Mouse (Mus musculus): ENCODE measurements around the gene Rab30. TPM values are rescaled to one million over a fixed set of nuclear protein-coding genes. Genes with fewer than 3 reads are reported as not detected.
A peak's percentile ranks its signal among the peaks of the same experiment; 100 is the strongest.

Gene Rab30
- polyA plus RNA-seq, 1 experiment from 2014 or later = 8.3 TPM

- H3K4me1 ChIP-seq (ENCODE audit: control insufficient read depth, insufficient read depth, low read length) = peaks cover 12% of the 10 kb centered on the region
- no peaks in the 10 kb centered on the region for H3K9me3 ChIP-seq (replicated peaks; ENCODE audit: control insufficient read depth, low read length)
- H3K4me3 ChIP-seq (ENCODE audit: low read depth, low read length) = no peak overlapping the region
- ATAC-seq (replicated peaks; ENCODE audit: insufficient number of reproducible peaks, low FRiP score, low TSS enrichment) = no peak
- 37% methylated on average over 4 of the region's 4 CpGs for WGBS (ENCODE audit: insufficient replicate concordance)
- peak overlapping the region; percentile 61; the same call in 1 of the 2 replicates for H3K9ac ChIP-seq (ENCODE audit: low read depth, low read length)
- 0 out of 2 replicates have a peak overlapping the region, but pooled peaks have one; percentile 55 for H3K27ac ChIP-seq (ENCODE audit: low read depth, low read length)
- H3K27me3 ChIP-seq (ENCODE audit: control insufficient read depth, insufficient read depth, low read length) = no peaks in the 10 kb centered on the region
- no peaks in the 10 kb centered on the region for H3K36me3 ChIP-seq (ENCODE audit: control insufficient read depth, insufficient read depth, low read length)
- peak overlapping the region; percentile 63 for H3K4me2 ChIP-seq
These were observed 35.2 kb downstream of the Rab30 start for GRCm38 (mm10) chr7:92776647-92777046.

- Histone ChIP-seq H3K36me3 (ENCODE audit: control insufficient read depth, insufficient read depth, low read length) (no peaks in the 10 kb centered on the region), H3K4me1 (ENCODE audit: control insufficient read depth, insufficient read depth, low read length) (peaks cover 12% of the 10 kb centered on the region), H3K27ac (ENCODE audit: low read depth, low read length) (peak overlapping the region; percentile 55), H3K9me3 (replicated peaks; ENCODE audit: control insufficient read depth, low read length) (no peaks in the 10 kb centered on the region), H3K4me2 (peak overlapping the region; percentile 63), H3K27me3 (ENCODE audit: control insufficient read depth, insufficient read depth, low read length) (no peaks in the 10 kb centered on the region), H3K4me3 (ENCODE audit: low read depth, low read length) (peak overlapping the region; percentile 19; the same call in 1 of the 2 replicates), H3K9ac (ENCODE audit: low read depth, low read length) (peak overlapping the region; percentile 61)
- WGBS (ENCODE audit: insufficient replicate concordance) = 31% methylated on average over 17 of the region's 17 CpGs
- peak; percentile 31; the same call in 1 of the 2 replicates for ATAC-seq (replicated peaks; ENCODE audit: insufficient number of reproducible peaks, low FRiP score, low TSS enrichment)
These were observed 35.9 kb downstream of the Rab30 start for GRCm38 (mm10) chr7:92777108-92777973.

- Histone ChIP-seq H3K4me1 (ENCODE audit: control insufficient read depth, insufficient read depth, low read length) (peaks cover 12% of the 10 kb centered on the region), H3K9me3 (replicated peaks; ENCODE audit: control insufficient read depth, low read length) (no peaks in the 10 kb centered on the region), H3K36me3 (ENCODE audit: control insufficient read depth, insufficient read depth, low read length) (no peaks in the 10 kb centered on the region), H3K27me3 (ENCODE audit: control insufficient read depth, insufficient read depth, low read length) (no peaks in the 10 kb centered on the region), H3K27ac (ENCODE audit: low read depth, low read length) (no peak overlapping the region), H3K4me3 (ENCODE audit: low read depth, low read length) (no peak overlapping the region), H3K9ac (ENCODE audit: low read depth, low read length) (no peak overlapping the region), H3K4me2 (no peak overlapping the region)
- WGBS (ENCODE audit: insufficient replicate concordance) = 65% methylated on average over 2 of the region's 2 CpGs
- no peak for ATAC-seq (replicated peaks; ENCODE audit: insufficient number of reproducible peaks, low FRiP score, low TSS enrichment)
These were observed 37.7 kb downstream of the Rab30 start for GRCm38 (mm10) chr7:92779058-92779457.

DNA sequence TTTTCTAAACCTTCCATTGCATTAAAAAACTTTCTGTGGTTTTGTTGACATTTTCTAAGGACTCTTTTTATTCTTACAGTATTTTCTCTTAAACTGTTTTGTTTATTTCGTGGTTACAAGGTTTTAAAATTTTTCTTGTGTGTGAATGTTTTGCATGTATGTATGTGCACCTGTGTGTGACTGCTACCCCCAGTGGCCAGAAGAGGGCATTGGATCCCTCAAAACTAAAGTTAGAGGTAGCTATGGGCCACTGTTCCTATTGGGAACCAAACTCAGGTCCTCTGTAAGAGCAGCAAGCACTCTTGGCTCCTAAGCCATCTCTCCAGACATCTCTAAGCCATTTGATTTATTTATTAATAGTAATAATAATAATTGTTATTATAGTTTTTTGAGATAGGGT is 40.0 kb downstream of the Rab30 start:
- no peak overlapping the region for H3K4me2 ChIP-seq
- no peak overlapping the region for H3K27ac ChIP-seq (ENCODE audit: low read depth, low read length)
- no peak overlapping the region for H3K9ac ChIP-seq (ENCODE audit: low read depth, low read length)
- H3K27me3 ChIP-seq (ENCODE audit: control insufficient read depth, insufficient read depth, low read length) = no peaks in the 10 kb centered on the region
- H3K4me3 ChIP-seq (ENCODE audit: low read depth, low read length) = no peak overlapping the region
- H3K36me3 ChIP-seq (ENCODE audit: control insufficient read depth, insufficient read depth, low read length) = no peaks in the 10 kb centered on the region
- 63% methylated on average over 1 of the region's 1 CpGs for WGBS (ENCODE audit: insufficient replicate concordance)
- ATAC-seq (replicated peaks; ENCODE audit: insufficient number of reproducible peaks, low FRiP score, low TSS enrichment) = no peak
- H3K4me1 ChIP-seq (ENCODE audit: control insufficient read depth, insufficient read depth, low read length) = peaks cover 12% of the 10 kb centered on the region
- no peaks in the 10 kb centered on the region for H3K9me3 ChIP-seq (replicated peaks; ENCODE audit: control insufficient read depth, low read length)

DNA sequence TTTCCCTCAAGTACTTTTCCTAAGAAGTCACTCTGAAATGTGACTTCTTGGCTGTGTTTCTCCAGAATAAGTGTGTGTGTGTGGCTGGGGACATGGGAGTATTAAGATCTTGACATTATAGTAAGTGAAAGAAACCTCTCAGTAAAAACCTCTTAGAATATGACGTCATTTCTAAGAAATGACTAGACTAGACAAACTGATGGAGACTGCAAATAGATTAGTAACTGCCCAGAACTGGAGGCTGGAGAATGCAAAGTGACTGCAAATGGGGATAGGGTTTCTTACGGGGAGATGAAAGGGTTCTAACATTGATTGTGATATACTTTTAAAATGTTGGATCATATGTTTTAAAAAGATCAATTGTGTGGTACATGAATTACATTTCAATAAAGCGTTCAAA is 40.5 kb downstream of the Rab30 start:
- WGBS (ENCODE audit: insufficient replicate concordance) = 75% methylated on average over 3 of the region's 3 CpGs
- H3K36me3 ChIP-seq (ENCODE audit: control insufficient read depth, insufficient read depth, low read length) = no peaks in the 10 kb centered on the region
- ATAC-seq (replicated peaks; ENCODE audit: insufficient number of reproducible peaks, low FRiP score, low TSS enrichment) = no peak
- H3K4me1 ChIP-seq (ENCODE audit: control insufficient read depth, insufficient read depth, low read length) = peaks cover 7% of the 10 kb centered on the region
- H3K9ac ChIP-seq (ENCODE audit: low read depth, low read length) = no peak overlapping the region
- H3K27me3 ChIP-seq (ENCODE audit: control insufficient read depth, insufficient read depth, low read length) = no peaks in the 10 kb centered on the region
- H3K4me2 ChIP-seq = no peak overlapping the region
- H3K4me3 ChIP-seq (ENCODE audit: low read depth, low read length) = no peak overlapping the region
- H3K9me3 ChIP-seq (replicated peaks; ENCODE audit: control insufficient read depth, low read length) = no peaks in the 10 kb centered on the region
- no peak overlapping the region for H3K27ac ChIP-seq (ENCODE audit: low read depth, low read length)

GRCm38 (mm10) chr7:92782511-92782910 is 41.1 kb downstream of the Rab30 start:
- H3K4me1 ChIP-seq (ENCODE audit: control insufficient read depth, insufficient read depth, low read length) = peaks cover 2% of the 10 kb centered on the region; the same call in 1 of the 2 replicates
- H3K4me2 ChIP-seq = no peak overlapping the region
- no peak for ATAC-seq (replicated peaks; ENCODE audit: insufficient number of reproducible peaks, low FRiP score, low TSS enrichment)
- H3K27me3 ChIP-seq (ENCODE audit: control insufficient read depth, insufficient read depth, low read length) = no peaks in the 10 kb centered on the region
- H3K4me3 ChIP-seq (ENCODE audit: low read depth, low read length) = no peak overlapping the region
- no peak overlapping the region for H3K9ac ChIP-seq (ENCODE audit: low read depth, low read length)
- H3K27ac ChIP-seq (ENCODE audit: low read depth, low read length) = no peak overlapping the region
- H3K9me3 ChIP-seq (replicated peaks; ENCODE audit: control insufficient read depth, low read length) = no peaks in the 10 kb centered on the region
- WGBS (ENCODE audit: insufficient replicate concordance) = 81% methylated on average over 9 of the region's 9 CpGs
- no peaks in the 10 kb centered on the region for H3K36me3 ChIP-seq (ENCODE audit: control insufficient read depth, insufficient read depth, low read length)

DNA sequence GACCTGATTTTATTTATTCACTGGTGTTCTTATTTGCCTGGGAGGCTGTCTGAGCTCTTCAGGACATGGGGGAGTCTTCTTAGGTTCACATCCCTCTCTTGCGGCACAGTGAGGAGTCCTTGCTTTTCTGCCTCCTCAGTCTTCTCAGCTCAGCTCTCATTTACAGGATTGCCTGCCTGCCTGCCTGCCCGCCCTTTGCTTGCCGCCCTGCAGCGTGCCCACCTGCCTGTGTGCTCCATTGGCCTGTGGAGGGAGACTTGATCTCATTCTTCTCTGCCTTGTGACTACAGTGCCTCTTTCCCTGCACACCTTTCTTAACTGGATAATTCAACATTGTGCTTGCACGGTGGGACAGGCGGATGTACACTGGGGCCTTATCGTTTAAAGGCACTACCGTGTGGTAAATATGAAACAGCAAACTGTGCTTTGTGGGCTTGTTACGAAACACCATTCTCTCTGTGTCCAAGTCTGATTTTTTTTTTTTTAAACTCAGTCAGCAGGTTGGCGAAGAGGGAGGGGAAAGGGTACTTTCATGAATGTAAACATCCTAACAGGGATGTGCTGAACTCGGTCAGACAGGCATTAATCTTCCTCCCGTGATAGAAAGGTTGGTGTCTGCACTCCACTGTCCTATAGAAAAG is 41.9 kb downstream of the Rab30 start:
- H3K36me3 ChIP-seq (ENCODE audit: control insufficient read depth, insufficient read depth, low read length) = no peaks in the 10 kb centered on the region
- H3K4me1 ChIP-seq (ENCODE audit: control insufficient read depth, insufficient read depth, low read length) = no peaks in the 10 kb centered on the region
- no peak overlapping the region for H3K27ac ChIP-seq (ENCODE audit: low read depth, low read length)
- no peak overlapping the region for H3K4me2 ChIP-seq
- no peaks in the 10 kb centered on the region for H3K27me3 ChIP-seq (ENCODE audit: control insufficient read depth, insufficient read depth, low read length)
- H3K9me3 ChIP-seq (replicated peaks; ENCODE audit: control insufficient read depth, low read length) = no peaks in the 10 kb centered on the region
- WGBS (ENCODE audit: insufficient replicate concordance) = 79% methylated on average over 12 of the region's 12 CpGs
- no peak for ATAC-seq (replicated peaks; ENCODE audit: insufficient number of reproducible peaks, low FRiP score, low TSS enrichment)
- H3K9ac ChIP-seq (ENCODE audit: low read depth, low read length) = no peak overlapping the region
- no peak overlapping the region for H3K4me3 ChIP-seq (ENCODE audit: low read depth, low read length)

DNA sequence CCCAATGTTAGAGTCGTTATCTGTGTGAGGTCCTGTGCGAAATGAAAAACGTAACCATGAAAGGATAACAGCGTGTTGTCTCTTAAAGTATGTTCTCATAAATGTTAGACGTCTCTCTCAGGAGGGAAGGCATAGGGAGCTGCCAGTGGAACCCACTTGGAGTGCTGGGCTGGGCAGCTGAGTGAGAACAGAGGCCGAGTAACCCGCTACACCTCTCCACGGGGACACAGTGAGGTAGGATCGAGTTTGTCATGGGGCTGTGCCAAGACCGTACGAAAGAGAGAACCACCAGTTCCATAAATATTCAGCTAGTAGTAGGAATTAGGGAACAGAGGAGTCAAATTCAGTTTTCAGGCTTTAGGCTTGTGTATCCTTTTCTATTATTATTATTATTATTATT is 42.5 kb downstream of the Rab30 start:
- Histone ChIP-seq H3K36me3 (ENCODE audit: control insufficient read depth, insufficient read depth, low read length) (no peaks in the 10 kb centered on the region), H3K9me3 (replicated peaks; ENCODE audit: control insufficient read depth, low read length) (no peaks in the 10 kb centered on the region), H3K4me1 (ENCODE audit: control insufficient read depth, insufficient read depth, low read length) (no peaks in the 10 kb centered on the region), H3K4me3 (ENCODE audit: low read depth, low read length) (no peak overlapping the region), H3K27me3 (ENCODE audit: control insufficient read depth, insufficient read depth, low read length) (no peaks in the 10 kb centered on the region), H3K4me2 (no peak overlapping the region), H3K27ac (ENCODE audit: low read depth, low read length) (no peak overlapping the region), H3K9ac (ENCODE audit: low read depth, low read length) (no peak overlapping the region)
- 89% methylated on average over 11 of the region's 11 CpGs for WGBS (ENCODE audit: insufficient replicate concordance)
- ATAC-seq (replicated peaks; ENCODE audit: insufficient number of reproducible peaks, low FRiP score, low TSS enrichment) = no peak

Measured in heart, embryonic 11.5 days (tissue).